Mouse (Mus musculus) hindbrain, postnatal 0 days (tissue): Measurements from ENCODE around the gene Phgr1. TPM values are rescaled to one million over a fixed set of nuclear protein-coding genes. Genes with fewer than 3 reads are reported as not detected.
A peak's percentile ranks its signal among the peaks of the same experiment; 100 is the strongest.

Experiments
- ATAC-seq: fragments of 200-750 bp; cut with Nextera tagmentation; 2 replicates; pipeline ENCODE4 v1.8.0; 2017; ENCODE audit warnings: mild to moderate bottlenecking, moderate TSS enrichment, moderate library complexity
- DNase-seq: peaks from one replicate; pipeline ENCODE4 v3.0.0-alpha.2; 2015; ENCODE audit warnings: low spot score
- H3K27ac ChIP-seq: fragments of 300-500 bp; sonication (generic); 2 replicates; pipeline ENCODE4 v1.5.1; 2014; ENCODE audit warnings: mild to moderate bottlenecking
- H3K27me3 ChIP-seq: fragments of 300-500 bp; sonication (generic); 2 replicates; pipeline ENCODE4 v1.6.1; 2014; ENCODE audit warnings: low read length, mixed read lengths; ENCODE audit not compliant: insufficient read depth
- H3K36me3 ChIP-seq: fragments of 300-500 bp; sonication (generic); 2 replicates; pipeline ENCODE4 v1.6.1; 2014; ENCODE audit warnings: low read length, mixed read lengths; ENCODE audit not compliant: insufficient read depth
- H3K4me1 ChIP-seq: fragments of 300-500 bp; sonication (generic); 2 replicates; pipeline ENCODE4 v1.6.1; 2014; ENCODE audit warnings: antibody characterized with exemption, low read length, mixed read lengths; ENCODE audit not compliant: insufficient read depth
- H3K4me2 ChIP-seq: fragments of 300-500 bp; sonication (generic); 2 replicates; pipeline ENCODE4 v1.6.1; 2014; ENCODE audit warnings: low read depth, mild to moderate bottlenecking, low read length, moderate library complexity, mixed read lengths
- H3K4me3 ChIP-seq: fragments of 300-500 bp; sonication (generic); 2 replicates; pipeline ENCODE4 v1.5.1; 2014; ENCODE audit warnings: low read length
- H3K9ac ChIP-seq: fragments of 300-500 bp; sonication (generic); replicated peaks from 2 replicates; pipeline ENCODE4 v1.6.1; 2014; ENCODE audit warnings: mild to moderate bottlenecking, low read length, moderate library complexity, mixed read lengths
- H3K9me3 ChIP-seq: fragments of 300-500 bp; sonication (generic); 2 replicates; pipeline ENCODE4 v1.6.1; 2016; ENCODE audit warnings: low read length, mixed read lengths
- CTCF ChIP-seq: IDR thresholded peaks from 2 replicates; pipeline ENCODE4 v1.5.1; 2016; ENCODE audit warnings: antibody characterized with exemption, control low read depth, low read depth
- whole genome bisulfite sequencing: fragments of 180-500 bp; shearing (Covaris S2); extraction: QIAGEN DNeasy Blood & Tissue Kit; methylation state at CpG from one replicate; pipeline ENCODE4 v1.1.7; 2014; 5-methylcytosine and 5-hydroxymethylcytosine counted together
- polyA plus RNA-seq: library from polyadenylated mRNA; unstranded; fragments of >200 nt; fragmentation: Nextera tagmentation; extraction: Ambion mirVana; gene quantifications from 2 replicates; pipeline ENCODE4 v1.2.1, GENCODE M21; 2015
- total RNA-seq: library from RNA; depleted of rRNA; stranded (reverse); fragments of >200 nt; gene quantifications from 2 replicates; pipeline ENCODE4 v1.2.3, GENCODE M21; 2014

Phgr1 gene
- total and polyA plus RNA-seq, 2 experiments from 2014 or later, result not detected

- no peak overlapping the region for H3K4me2 ChIP-seq
- ATAC-seq (no peak), DNase-seq (peak; percentile 84)
- H3K27me3 ChIP-seq, result no peaks in the 10 kb centered on the region
- TF ChIP-seq CTCF, result peak; percentile 90
- no peak overlapping the region for H3K9ac ChIP-seq
- WGBS, result 19% methylated on average over 8 of the region's 8 CpGs
- H3K9me3 ChIP-seq, result no peaks in the 10 kb centered on the region
- H3K4me1 ChIP-seq, result peaks cover 13% of the 10 kb centered on the region
- no peak overlapping the region for H3K27ac ChIP-seq
- H3K4me3 ChIP-seq, result no peak overlapping the region
- no peaks in the 10 kb centered on the region for H3K36me3 ChIP-seq
Measured at GRCm38 (mm10) chr2:118743261-118743943, 29.2 kb upstream of the Phgr1 start.

- DNase-seq, result no peak
- WGBS, result 15% methylated on average over 7 of the region's 7 CpGs
- Histone ChIP-seq H3K27me3 (no peaks in the 10 kb centered on the region), H3K36me3 (no peaks in the 10 kb centered on the region), H3K27ac (no peak overlapping the region), H3K4me1 (peaks cover 16% of the 10 kb centered on the region), H3K9ac (no peak overlapping the region), H3K4me2 (peak overlapping the region; percentile 91; the same call in 1 of the 2 replicates), H3K9me3 (no peaks in the 10 kb centered on the region), H3K4me3 (no peak overlapping the region)
- ATAC-seq, result no peak
- TF ChIP-seq CTCF, result no peak
Measured at GRCm38 (mm10) chr2:118744621-118745020, 27.9 kb upstream of the Phgr1 start.

- 3% methylated on average over 48 of the region's 57 CpGs for WGBS
- no peaks in the 10 kb centered on the region for H3K36me3 ChIP-seq
- H3K27ac ChIP-seq, result peak within 1 kb of the TSS; percentile 76
- no peaks in the 10 kb centered on the region for H3K9me3 ChIP-seq
- H3K4me3 ChIP-seq, result peak within 1 kb of the TSS; percentile 77
- no peaks in the 10 kb centered on the region for H3K27me3 ChIP-seq
- no peak for TF ChIP-seq CTCF
- peak within 1 kb of the TSS; percentile 91 for H3K4me2 ChIP-seq
- ATAC-seq, result peak; percentile 93
- peak; percentile 96 for DNase-seq
- peak within 1 kb of the TSS; percentile 73 for H3K9ac ChIP-seq
- H3K4me1 ChIP-seq, result peaks cover 16% of the 10 kb centered on the region
Measured at GRCm38 (mm10) chr2:118745232-118745884, 27.2 kb upstream of the Phgr1 start, which contains the start of gene Inafm2. TSS of gene Inafm2 (plus strand) at chr2:118745758.

GRCm38 (mm10) chr2:118745915-118746901 lies 26.4 kb upstream of the Phgr1 start:
- peak overlapping the region; percentile 73 for H3K9ac ChIP-seq
- H3K4me2 ChIP-seq, result peak overlapping the region; percentile 91
- peak overlapping the region; percentile 77 for H3K4me3 ChIP-seq
- DNase-seq (peak; percentile 54), ATAC-seq (peak; percentile 58)
- peaks cover 16% of the 10 kb centered on the region for H3K4me1 ChIP-seq
- no peak for TF ChIP-seq CTCF
- no peaks in the 10 kb centered on the region for H3K36me3 ChIP-seq
- under 1% methylated on average over 80 of the region's 113 CpGs for WGBS
- H3K27ac ChIP-seq, result peak overlapping the region; percentile 76
- H3K27me3 ChIP-seq, result no peaks in the 10 kb centered on the region
- no peaks in the 10 kb centered on the region for H3K9me3 ChIP-seq

GRCm38 (mm10) chr2:118747301-118747960 lies 25.1 kb upstream of the Phgr1 start:
- peak; percentile 57 for DNase-seq
- peaks cover 19% of the 10 kb centered on the region for H3K4me1 ChIP-seq
- peak overlapping the region; percentile 73; the same call in 1 of the 2 replicates for H3K9ac ChIP-seq
- H3K27me3 ChIP-seq, result no peaks in the 10 kb centered on the region
- WGBS, result 28% methylated on average over 10 of the region's 10 CpGs
- no peaks in the 10 kb centered on the region for H3K36me3 ChIP-seq
- H3K4me2 ChIP-seq, result peak overlapping the region; percentile 91
- H3K4me3 ChIP-seq, result peak overlapping the region; percentile 77
- H3K27ac ChIP-seq, result no peak overlapping the region
- no peak for ATAC-seq
- H3K9me3 ChIP-seq, result no peaks in the 10 kb centered on the region
- no peak for TF ChIP-seq CTCF
